Mouse (Mus musculus) gastrocnemius, postnatal 14 days (tissue): ENCODE measurements around the gene Gm20671. TPM values are rescaled to one million over a fixed set of nuclear protein-coding genes. Genes with fewer than 3 reads are reported as not detected.

Source experiments
- DNase-seq: peaks from one replicate; pipeline ENCODE4 v3.0.0; 2021; ENCODE audit warnings: mixed read lengths
- intact Hi-C: fragments of 180-260 bp; cut with DNase I; formaldehyde crosslinking; loops from one replicate; pipeline ENCODE4 v1.15.1; 2025; ENCODE audit warnings: low total_unique reads
- total RNA-seq, 2 experiments: library from RNA; stranded (reverse); gene quantifications; 2 replicates each; pipeline ENCODE4 v1.2.3; 2021

Gm20671 gene
- total RNA-seq, 2 experiments from 2014 or later = not detected

GRCm38 (mm10) chr5:32713042-32713702 lies 113.7 kb downstream of the Gm20671 start:
- DNase-seq = no peak
- intact Hi-C loops = no loop called here

- intact Hi-C loops = no loop called here
- DNase-seq = no peak
Measured at GRCm38 (mm10) chr5:32712221-32713041, 114.5 kb downstream of the Gm20671 start.

- intact Hi-C loops = no loop called here
- DNase-seq = no peak
Measured at GRCm38 (mm10) chr5:32711485-32711884, 115.4 kb downstream of the Gm20671 start.

GRCm38 (mm10) chr5:32706226-32706780 lies 120.6 kb downstream of the Gm20671 start:
- intact Hi-C loops = no loop called here

GRCm38 (mm10) chr5:32697208-32697867 lies 129.6 kb downstream of the Gm20671 start:
- intact Hi-C loops = no loop called here
- no peak for DNase-seq

More at GRCm38 (mm10) chr5:32706226-32706780, 120.6 kb downstream of the Gm20671 start:
- no peak for DNase-seq

GRCm38 (mm10) chr5:32693411-32693810 lies 133.5 kb downstream of the Gm20671 start:
- DNase-seq = no peak
- intact Hi-C loops = no loop called here

Other genes with a start within 250 kb of the Gm20671 start
- 10 to 100 TPM; 14.1 to 15.7 TPM for gene Yes1, start 215.9 kb downstream of the Gm20671 start, total RNA-seq
- 10 to 100 TPM; 19.1 to 20.5 TPM for gene Pisd, start 41.5 kb downstream of the Gm20671 start, total RNA-seq
- 1 to 10 TPM; 6.1 to 6.9 TPM for gene Prr14l, start 27.1 kb upstream of the Gm20671 start, total RNA-seq
- gene Depdc5, start 36.6 kb upstream of the Gm20671 start, total RNA-seq = 1 to 10 TPM; 9.3 to 10.0 TPM
- gene Ywhah, start 191.7 kb upstream of the Gm20671 start, total RNA-seq = 10 to 100 TPM; 68.9 to 81.7 TPM